Comparison of ENCODE assay signal across 9 mouse cellular contexts in the genomic region with DNA sequence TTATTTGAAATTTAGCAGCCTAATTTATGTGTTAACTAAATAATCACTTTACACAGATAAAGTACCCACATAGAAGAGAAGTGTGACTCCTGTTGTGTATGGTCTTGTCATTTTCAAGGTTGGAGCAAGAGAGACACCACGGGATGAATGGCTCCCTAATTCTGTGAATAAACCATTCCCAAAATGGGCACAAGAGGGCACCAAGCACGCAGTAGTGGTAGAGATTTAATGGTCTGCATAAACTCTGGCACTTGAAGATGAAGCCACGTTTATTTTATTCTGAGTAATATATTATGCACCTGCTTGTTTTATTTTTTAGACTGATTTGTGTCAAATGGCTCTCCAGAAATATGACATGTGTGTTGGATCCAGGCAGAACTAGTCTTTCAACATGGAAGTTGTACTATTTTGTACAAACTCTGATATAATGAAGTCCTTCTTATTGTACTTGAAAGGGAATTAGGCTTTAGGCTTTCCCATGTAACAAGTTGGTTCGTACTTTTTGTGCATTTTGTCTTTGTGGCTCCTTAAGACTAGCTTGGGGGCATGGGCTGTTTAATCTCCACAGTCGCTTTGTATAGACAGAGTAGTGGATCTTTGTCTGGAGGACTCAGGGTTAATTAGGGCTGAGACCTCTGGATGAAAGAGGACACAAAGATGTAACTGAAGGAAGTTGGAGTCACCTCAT.
DNase-seq lines count a peak whose midpoint lies in the region; ATAC-seq lines count a peak whose summit lies in the region.
"Had no signal": no experiment of that assay in that cellular context is flagged by ENCODE, and none has a peak within 500 bp of the region (broad histone marks: within the 10 kb centered on the region; RNA-seq: fewer than 3 reads in every experiment).

No protein-coding gene starts in this region.

- H3K27ac ChIP-seq in forebrain, embryonic 16.5 days (ENCODE audit: low read length), result peak overlapping the region; percentile 75; the same call in 1 of the 2 replicates
- H3K27ac ChIP-seq: limb, embryonic 15.5 days had no signal

- ATAC-seq in forebrain, embryonic 16.5 days, result peak; percentile 70

- H3K27me3 ChIP-seq in forebrain, embryonic 16.5 days (replicated peaks; ENCODE audit: control insufficient read depth, insufficient read depth, low read length), result no peaks in the 10 kb centered on the region
- no peaks in the 10 kb centered on the region for H3K27me3 ChIP-seq in splenic B cell, adult 2 months (ENCODE audit: control insufficient read depth, insufficient read depth, low read length, poor library complexity, severe bottlenecking)

- peak; percentile 19 for DNase-seq in gastrocnemius, postnatal 10 days
- no peak for DNase-seq in gastrocnemius, adult 8-10 months (ENCODE audit: low spot score in 2 of 2)
- DNase-seq in B cell, adult 2 months, result peak; percentile 41
- peak; percentile 41 to 64 for DNase-seq in adrenal gland, postnatal 36 days
- peak; percentile 44 to 86 for DNase-seq in layer of hippocampus, adult 18-20 months (ENCODE audit: low spot score in 2 of 2)
- peak; percentile 54 for DNase-seq in lung, postnatal 36 days
- peak; percentile 39 for DNase-seq in splenic B cell, adult 2 months (ENCODE audit: low read depth, low spot score)

- peaks cover 31% of the 10 kb centered on the region for H3K4me1 ChIP-seq in forebrain, embryonic 16.5 days (replicated peaks; ENCODE audit: control insufficient read depth, insufficient read depth, low read length)
- H3K4me1 ChIP-seq: limb, embryonic 15.5 days had no signal

- H3K9ac ChIP-seq in forebrain, embryonic 16.5 days (replicated peaks; ENCODE audit: low read depth, low read length), result no peak overlapping the region
- H3K9ac ChIP-seq: limb, embryonic 15.5 days had no signal

- WGBS in forebrain, embryonic 16.5 days, result 3% methylated on average over 5 of the region's 5 CpGs

- H3K4me2 ChIP-seq in forebrain, embryonic 16.5 days (ENCODE audit: low read length), result no peak overlapping the region
- H3K4me2 ChIP-seq: limb, embryonic 15.5 days had no signal

- H3K4me3 ChIP-seq in forebrain, embryonic 16.5 days (replicated peaks; ENCODE audit: low read length), result no peak overlapping the region
- H3K4me3 ChIP-seq: limb, embryonic 15.5 days had no signal

- no peaks in the 10 kb centered on the region for H3K36me3 ChIP-seq in forebrain, embryonic 16.5 days (ENCODE audit: control insufficient read depth, insufficient read depth)
- H3K36me3 ChIP-seq in splenic B cell, adult 2 months (ENCODE audit: control insufficient read depth, insufficient read depth, low read length, poor library complexity, severe bottlenecking), result no peaks in the 10 kb centered on the region
- H3K36me3 ChIP-seq: limb, embryonic 15.5 days had no signal

- no peaks in the 10 kb centered on the region for H3K9me3 ChIP-seq in forebrain, embryonic 16.5 days (ENCODE audit: control insufficient read depth, low read length)
- H3K9me3 ChIP-seq: limb, embryonic 15.5 days had no signal

Comparison
In these comparisons a context has a peak if more than half of its experiments do, and no peak if none do; other contexts are left out.
1. DNase-seq: peak in gastrocnemius, postnatal 10 days (single experiment), B cell, adult 2 months (2 of 2), adrenal gland, postnatal 36 days (2 of 2), layer of hippocampus, adult 18-20 months (2 of 2), lung, postnatal 36 days (single experiment) and splenic B cell, adult 2 months (single experiment); none in gastrocnemius, adult 8-10 months (0 of 2).